Mouse (Mus musculus) lung, embryonic 14.5 days (tissue): ENCODE measurements around the gene Adcy2. TPM values are rescaled to one million over a fixed set of nuclear protein-coding genes. Genes with fewer than 3 reads are reported as not detected.

Source experiments
- ATAC-seq: fragments of 200-750 bp; cut with Nextera tagmentation; 2 replicates; pipeline ENCODE4 v1.8.0; 2017; ENCODE audit warnings: mild to moderate bottlenecking, moderate TSS enrichment, moderate library complexity; ENCODE audit not compliant: insufficient read depth
- DNase-seq: peaks from one replicate; pipeline ENCODE4 v3.0.0-alpha.2; 2015
- H3K27ac ChIP-seq: fragments of 300-500 bp; sonication (generic); 2 replicates; pipeline ENCODE4 v1.5.1; 2014; ENCODE audit warnings: low read depth, mild to moderate bottlenecking, moderate library complexity
- H3K27me3 ChIP-seq: fragments of 300-500 bp; sonication (generic); 2 replicates; pipeline ENCODE4 v1.6.1; 2014; ENCODE audit warnings: low read length, control low read depth; ENCODE audit not compliant: insufficient read depth
- H3K36me3 ChIP-seq: fragments of 300-500 bp; sonication (generic); 2 replicates; pipeline ENCODE4 v1.6.1; 2014; ENCODE audit warnings: control low read depth; ENCODE audit not compliant: insufficient read depth
- H3K4me1 ChIP-seq: fragments of 300-500 bp; sonication (generic); 2 replicates; pipeline ENCODE4 v1.6.1; 2014; ENCODE audit warnings: antibody characterized with exemption, control low read depth; ENCODE audit not compliant: insufficient read depth
- H3K4me2 ChIP-seq: fragments of 300-500 bp; sonication (generic); 2 replicates; pipeline ENCODE4 v1.6.1; 2014; ENCODE audit warnings: mild to moderate bottlenecking
- H3K4me3 ChIP-seq: fragments of 300-500 bp; sonication (generic); 2 replicates; pipeline ENCODE4 v1.5.1; 2014; ENCODE audit warnings: low read depth, low read length
- H3K9ac ChIP-seq: fragments of 300-500 bp; sonication (generic); 2 replicates; pipeline ENCODE4 v1.6.1; 2014
- H3K9me3 ChIP-seq: fragments of 300-500 bp; sonication (generic); 2 replicates; pipeline ENCODE4 v1.6.1; 2016; ENCODE audit warnings: low read depth, low read length, control low read depth
- CTCF ChIP-seq: IDR thresholded peaks from 2 replicates; pipeline ENCODE4 v1.5.1; 2016; ENCODE audit warnings: antibody characterized with exemption, low read depth
- WGBS: fragments of 180-500 bp; shearing (Covaris S2); extraction: QIAGEN DNeasy Blood & Tissue Kit; methylation state at CpG from one replicate; pipeline ENCODE4 v1.1.7; 2014; 5-methylcytosine and 5-hydroxymethylcytosine counted together
- polyA plus RNA-seq: library from polyadenylated mRNA; unstranded; fragments of >200 nt; fragmentation: Nextera tagmentation; extraction: Ambion mirVana; gene quantifications from 2 replicates; pipeline ENCODE4 v1.2.1, GENCODE M21; 2014

Adcy2 gene
- polyA plus RNA-seq, 1 experiment from 2014 or later = 23.8 TPM

GRCm38 (mm10) chr13:68998558-68998917 is 803 bp downstream of the Adcy2 start:
- peak overlapping the region; percentile 75 for H3K9ac ChIP-seq
- DNase-seq (peak; percentile 45), ATAC-seq (peak; percentile 4)
- peak overlapping the region; percentile 63 for H3K4me3 ChIP-seq
- 1% methylated on average over 17 of the region's 17 CpGs for WGBS
- peaks cover 8% of the 10 kb centered on the region; the same call in 1 of the 2 replicates for H3K27me3 ChIP-seq
- no peaks in the 10 kb centered on the region; the same call in 1 of the 2 replicates for H3K4me1 ChIP-seq
- TF ChIP-seq CTCF = no peak
- no peaks in the 10 kb centered on the region for H3K36me3 ChIP-seq
- H3K27ac ChIP-seq = peak overlapping the region; percentile 85
- H3K4me2 ChIP-seq = peak overlapping the region; percentile 72
- H3K9me3 ChIP-seq = no peaks in the 10 kb centered on the region

GRCm38 (mm10) chr13:68997821-68998551 is 1.4 kb downstream of the Adcy2 start:
- Histone ChIP-seq H3K36me3 (no peaks in the 10 kb centered on the region), H3K9ac (peak overlapping the region; percentile 75), H3K27ac (peak overlapping the region; percentile 85; the same call in 1 of the 2 replicates), H3K9me3 (no peaks in the 10 kb centered on the region), H3K4me1 (no peaks in the 10 kb centered on the region; the same call in 1 of the 2 replicates), H3K4me3 (peak overlapping the region; percentile 63), H3K4me2 (peak overlapping the region; percentile 72), H3K27me3 (peaks cover 8% of the 10 kb centered on the region; the same call in 1 of the 2 replicates)
- TF ChIP-seq CTCF = no peak
- no peak for ATAC-seq
- peak; percentile 64 for DNase-seq
- 6% methylated on average over 22 of the region's 22 CpGs for WGBS

GRCm38 (mm10) chr13:68997386-68997785 is 2.0 kb downstream of the Adcy2 start:
- DNase-seq (no peak), ATAC-seq (no peak)
- no peak for TF ChIP-seq CTCF
- Histone ChIP-seq H3K9me3 (no peaks in the 10 kb centered on the region), H3K27me3 (peaks cover 8% of the 10 kb centered on the region; the same call in 1 of the 2 replicates), H3K4me1 (no peaks in the 10 kb centered on the region; the same call in 1 of the 2 replicates), H3K27ac (no peak overlapping the region), H3K4me3 (peak overlapping the region; percentile 63), H3K4me2 (peak overlapping the region; percentile 72), H3K36me3 (no peaks in the 10 kb centered on the region), H3K9ac (peak overlapping the region; percentile 75)
- WGBS = 15% methylated on average over 10 of the region's 10 CpGs

- Histone ChIP-seq H3K4me3 (no peak overlapping the region), H3K9me3 (no peaks in the 10 kb centered on the region), H3K36me3 (no peaks in the 10 kb centered on the region), H3K4me2 (peak overlapping the region; percentile 72), H3K27me3 (peaks cover 8% of the 10 kb centered on the region; the same call in 1 of the 2 replicates), H3K4me1 (no peaks in the 10 kb centered on the region; the same call in 1 of the 2 replicates), H3K9ac (no peak overlapping the region), H3K27ac (no peak overlapping the region)
- ATAC-seq (no peak), DNase-seq (peak; percentile 44)
- WGBS = 52% methylated on average over 3 of the region's 3 CpGs
- no peak for TF ChIP-seq CTCF
Measured at GRCm38 (mm10) chr13:68996661-68997060, 2.7 kb downstream of the Adcy2 start.

DNA sequence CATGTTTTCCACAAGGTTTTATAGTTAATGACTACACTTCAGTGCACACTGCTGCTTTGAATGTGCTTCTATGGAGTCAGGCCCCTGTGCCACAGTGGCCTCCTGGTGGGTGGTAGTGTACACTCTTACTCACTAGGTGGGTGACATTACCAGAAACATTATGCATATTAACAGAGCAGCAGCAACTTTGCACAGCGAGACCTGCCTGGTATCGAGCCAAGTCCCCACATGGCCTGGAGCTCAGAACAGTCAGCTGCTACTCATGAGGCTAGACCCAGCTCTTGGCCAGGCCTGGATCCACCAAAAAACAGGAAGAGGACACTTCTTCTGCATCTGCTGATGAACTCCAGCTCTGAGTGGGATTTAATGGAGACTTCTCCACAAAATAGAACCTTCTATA is 13.6 kb downstream of the Adcy2 start:
- DNase-seq (no peak), ATAC-seq (no peak)
- Histone ChIP-seq H3K36me3 (no peaks in the 10 kb centered on the region), H3K4me1 (no peaks in the 10 kb centered on the region), H3K27me3 (no peaks in the 10 kb centered on the region), H3K4me2 (no peak overlapping the region), H3K27ac (no peak overlapping the region), H3K4me3 (no peak overlapping the region), H3K9ac (no peak overlapping the region), H3K9me3 (no peaks in the 10 kb centered on the region)
- WGBS = 72% methylated on average over 2 of the region's 2 CpGs
- TF ChIP-seq CTCF = no peak

DNA sequence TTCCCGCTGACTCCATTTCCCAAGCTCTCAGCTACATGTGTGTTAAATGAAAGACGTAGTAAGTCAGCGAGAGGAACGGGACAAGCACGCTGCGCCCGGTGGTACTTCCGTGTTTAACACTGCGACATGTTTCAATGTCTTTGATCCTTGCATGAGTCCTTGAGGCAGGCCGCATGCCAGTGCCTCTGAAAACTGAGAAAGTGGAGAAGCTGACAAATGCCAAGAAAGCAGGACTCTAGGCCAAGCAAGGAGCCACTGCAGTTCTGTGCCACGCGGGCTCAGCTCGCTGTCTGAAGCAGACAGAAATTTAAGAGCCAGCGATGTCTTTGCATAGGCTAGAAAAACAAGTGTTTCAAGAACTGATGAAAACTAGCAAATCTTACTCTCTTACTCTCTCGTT is 15.3 kb downstream of the Adcy2 start:
- H3K4me1 ChIP-seq = no peaks in the 10 kb centered on the region
- WGBS = 71% methylated on average over 15 of the region's 15 CpGs

GRCm38 (mm10) chr13:68981048-68981447 is 18.3 kb downstream of the Adcy2 start:
- Histone ChIP-seq H3K4me3 (no peak overlapping the region), H3K4me1 (no peaks in the 10 kb centered on the region), H3K36me3 (peaks cover 7% of the 10 kb centered on the region; the same call in 1 of the 2 replicates), H3K9ac (no peak overlapping the region), H3K27me3 (no peaks in the 10 kb centered on the region), H3K27ac (no peak overlapping the region), H3K4me2 (no peak overlapping the region), H3K9me3 (no peaks in the 10 kb centered on the region)
- DNase-seq (no peak), ATAC-seq (no peak)
- no peak for TF ChIP-seq CTCF
- 87% methylated on average over 2 of the region's 2 CpGs for WGBS

More for the DNA sequence above, 15.3 kb downstream of the Adcy2 start:
- Histone ChIP-seq H3K9ac (no peak overlapping the region), H3K4me3 (no peak overlapping the region), H3K4me2 (no peak overlapping the region), H3K27me3 (no peaks in the 10 kb centered on the region), H3K27ac (no peak overlapping the region), H3K9me3 (no peaks in the 10 kb centered on the region), H3K36me3 (0 out of 2 replicates have a peak, but pooled peaks cover under 1% of the 10 kb centered on the region)
- ATAC-seq (no peak), DNase-seq (peak; percentile 21)
- no peak for TF ChIP-seq CTCF
